Mouse (Mus musculus) liver, embryonic 11.5 days (tissue): ENCODE data around the gene Csta1. TPM values are rescaled to one million over a fixed set of nuclear protein-coding genes. Genes with fewer than 3 reads are reported as not detected.
"Not testable (repeated sequence)": the region's sequence is repeated elsewhere in the genome, so short reads cannot be mapped to it uniquely, and the experiment has no call there.

Experiments
- ATAC-seq: fragments of 200-750 bp; cut with Nextera tagmentation; replicated peaks from 2 replicates; pipeline ENCODE4 v1.8.0; 2017; ENCODE audit warnings: moderate number of reproducible peaks, mild to moderate bottlenecking, moderate TSS enrichment, moderate library complexity; ENCODE audit not compliant: low FRiP score
- DNase-seq: peaks from one replicate; pipeline ENCODE4 v3.0.0-alpha.2; 2017; ENCODE audit warnings: low spot score
- H3K27ac ChIP-seq: fragments of 300-500 bp; sonication (generic); 2 replicates; pipeline ENCODE4 v1.5.1; 2014; ENCODE audit warnings: mild to moderate bottlenecking, low read depth, low read length, control low read depth
- H3K27me3 ChIP-seq: fragments of 300-500 bp; sonication (generic); replicated peaks from 2 replicates; pipeline ENCODE4 v1.6.1; 2014; ENCODE audit warnings: low read length, mixed read lengths; ENCODE audit not compliant: control insufficient read depth, insufficient read depth
- H3K36me3 ChIP-seq: fragments of 300-500 bp; sonication (generic); 2 replicates; pipeline ENCODE4 v1.6.1; 2014; ENCODE audit warnings: mild to moderate bottlenecking, low read length, moderate library complexity, mixed read lengths; ENCODE audit not compliant: control insufficient read depth, insufficient read depth
- H3K4me1 ChIP-seq: fragments of 300-500 bp; sonication (generic); replicated peaks from 2 replicates; pipeline ENCODE4 v1.6.1; 2014; ENCODE audit warnings: low read length, mixed read lengths; ENCODE audit not compliant: control insufficient read depth, insufficient read depth
- H3K4me2 ChIP-seq: fragments of 300-500 bp; sonication (generic); 2 replicates; pipeline ENCODE4 v1.6.1; 2014; ENCODE audit warnings: mild to moderate bottlenecking, control low read depth, moderate library complexity
- H3K4me3 ChIP-seq: fragments of 300-500 bp; sonication (generic); 2 replicates; pipeline ENCODE4 v1.5.1; 2014; ENCODE audit warnings: low read depth, low read length, control low read depth
- H3K9ac ChIP-seq: fragments of 300-500 bp; sonication (generic); 2 replicates; pipeline ENCODE4 v1.6.1; 2014; ENCODE audit warnings: low read depth, low read length, control low read depth
- H3K9me3 ChIP-seq: fragments of 300-500 bp; sonication (generic); 2 replicates; pipeline ENCODE4 v1.6.1; 2016; ENCODE audit warnings: low read length, inconsistent platforms, mixed read lengths; ENCODE audit not compliant: control insufficient read depth
- WGBS: fragments of 180-500 bp; shearing (Covaris S2); extraction: QIAGEN DNeasy Blood & Tissue Kit; methylation state at CpG from one replicate; pipeline ENCODE4 v1.1.7; 2014; 5-methylcytosine and 5-hydroxymethylcytosine counted together
- polyA plus RNA-seq: library from polyadenylated mRNA; unstranded; fragments of >200 nt; fragmentation: Nextera tagmentation; extraction: Ambion mirVana; gene quantifications from 2 replicates; pipeline ENCODE4 v1.2.1, GENCODE M21; 2014

Csta1 gene
- polyA plus RNA-seq: 0.10 TPM in 1 of 2 replicates, not detected in the other

GRCm38 (mm10) chr16:36131141-36131540 is at the start of gene Csta1:
Gene Csta1, minus strand, starts transcription at chr16:36131241.
- Histone ChIP-seq H3K36me3 (no peaks in the 10 kb centered on the region), H3K27ac (no peak within 1 kb of the TSS), H3K4me2 (no peak within 1 kb of the TSS), H3K9ac (no peak within 1 kb of the TSS), H3K27me3 (no peaks in the 10 kb centered on the region), H3K9me3 (no peaks in the 10 kb centered on the region), H3K4me3 (no peak within 1 kb of the TSS), H3K4me1 (no peaks in the 10 kb centered on the region)
- DNase-seq (no peak), ATAC-seq (no peak)
- whole genome bisulfite sequencing: 62% methylated on average over 1 of the region's 1 CpGs

- Histone ChIP-seq H3K27ac (no peak overlapping the region), H3K36me3 (no peaks in the 10 kb centered on the region), H3K27me3 (no peaks in the 10 kb centered on the region), H3K4me3 (no peak overlapping the region), H3K4me1 (no peaks in the 10 kb centered on the region), H3K9ac (no peak overlapping the region), H3K9me3 (no peaks in the 10 kb centered on the region), H3K4me2 (no peak overlapping the region)
- ATAC-seq (no peak), DNase-seq (no peak)
- 70% methylated on average over 2 of the region's 2 CpGs for WGBS
Observed at GRCm38 (mm10) chr16:36179910-36180309, 48.9 kb upstream of the Csta1 start.

- Histone ChIP-seq H3K9ac (no peak overlapping the region), H3K27ac (no peak overlapping the region), H3K4me1 (no peaks in the 10 kb centered on the region), H3K27me3 (no peaks in the 10 kb centered on the region), H3K9me3 (no peaks in the 10 kb centered on the region), H3K4me3 (no peak overlapping the region), H3K4me2 (no peak overlapping the region), H3K36me3 (no peaks in the 10 kb centered on the region)
- ATAC-seq (no peak), DNase-seq (no peak)
Observed at GRCm38 (mm10) chr16:36176108-36176507, 45.1 kb upstream of the Csta1 start.

- not testable (repeated sequence) for H3K27ac ChIP-seq, ATAC-seq, DNase-seq, H3K9ac ChIP-seq, H3K4me2 ChIP-seq, H3K9me3 ChIP-seq, H3K27me3 ChIP-seq, H3K4me3 ChIP-seq, H3K4me1 ChIP-seq, H3K36me3 ChIP-seq
- 86% methylated on average over 9 of the region's 10 CpGs for WGBS
Observed at GRCm38 (mm10) chr16:36167841-36168240, 36.8 kb upstream of the Csta1 start.

GRCm38 (mm10) chr16:36156402-36156975 is 25.4 kb upstream of the Csta1 start, which contains the start of gene Stfa2l1:
Gene Stfa2l1, plus strand, starts transcription at chr16:36156811.
- H3K4me1 ChIP-seq: no peaks in the 10 kb centered on the region
- no peaks in the 10 kb centered on the region for H3K9me3 ChIP-seq
- no peak within 1 kb of the TSS for H3K4me2 ChIP-seq
- no peak for DNase-seq
- ATAC-seq: no peak
- no peak within 1 kb of the TSS for H3K9ac ChIP-seq
- no peaks in the 10 kb centered on the region for H3K27me3 ChIP-seq
- no peak within 1 kb of the TSS for H3K4me3 ChIP-seq
- no peak within 1 kb of the TSS for H3K27ac ChIP-seq
- H3K36me3 ChIP-seq: no peaks in the 10 kb centered on the region

GRCm38 (mm10) chr16:36138201-36138600 is 7.2 kb upstream of the Csta1 start:
- Histone ChIP-seq H3K4me3 (no peak overlapping the region), H3K9me3 (no peaks in the 10 kb centered on the region), H3K4me1 (no peaks in the 10 kb centered on the region), H3K27ac (no peak overlapping the region), H3K4me2 (no peak overlapping the region), H3K36me3 (no peaks in the 10 kb centered on the region), H3K27me3 (no peaks in the 10 kb centered on the region), H3K9ac (no peak overlapping the region)
- ATAC-seq: no peak
- WGBS: 64% methylated on average over 2 of the region's 2 CpGs
- no peak for DNase-seq

- no peak overlapping the region for H3K4me2 ChIP-seq
- H3K4me3 ChIP-seq: no peak overlapping the region
- no peaks in the 10 kb centered on the region for H3K4me1 ChIP-seq
- no peak overlapping the region for H3K9ac ChIP-seq
- no peak for ATAC-seq
- no peak overlapping the region for H3K27ac ChIP-seq
- H3K36me3 ChIP-seq: no peaks in the 10 kb centered on the region
- 86% methylated on average over 7 of the region's 7 CpGs for WGBS
- no peaks in the 10 kb centered on the region for H3K27me3 ChIP-seq
- DNase-seq: no peak
- H3K9me3 ChIP-seq: no peaks in the 10 kb centered on the region
Observed at GRCm38 (mm10) chr16:36128092-36128491, 2.9 kb downstream of the Csta1 start.

- H3K4me3 ChIP-seq, H3K27me3 ChIP-seq, H3K27ac ChIP-seq, H3K36me3 ChIP-seq, H3K9me3 ChIP-seq, H3K9ac ChIP-seq, DNase-seq, ATAC-seq, H3K4me2 ChIP-seq, H3K4me1 ChIP-seq: not testable (repeated sequence)
- WGBS: 90% methylated on average over 6 of the region's 6 CpGs
Observed at GRCm38 (mm10) chr16:36115751-36116150, 15.3 kb downstream of the Csta1 start.

GRCm38 (mm10) chr16:36111486-36111885 is 19.6 kb downstream of the Csta1 start:
- H3K4me3 ChIP-seq, H3K4me1 ChIP-seq, DNase-seq, H3K27ac ChIP-seq, H3K4me2 ChIP-seq, H3K27me3 ChIP-seq, H3K9me3 ChIP-seq, H3K9ac ChIP-seq, H3K36me3 ChIP-seq, ATAC-seq: not testable (repeated sequence)
